Mouse (Mus musculus): ENCODE measurements around the gene Ptbp1.
A peak's percentile ranks its signal among the peaks of the same experiment; 100 is the strongest.

The Ptbp1 gene

GRCm38 (mm10) chr10:79832786-79833181 lies 21.4 kb upstream of the Ptbp1 start:
- DNase-seq (ENCODE audit: low read depth, low spot score): no peak

DNA sequence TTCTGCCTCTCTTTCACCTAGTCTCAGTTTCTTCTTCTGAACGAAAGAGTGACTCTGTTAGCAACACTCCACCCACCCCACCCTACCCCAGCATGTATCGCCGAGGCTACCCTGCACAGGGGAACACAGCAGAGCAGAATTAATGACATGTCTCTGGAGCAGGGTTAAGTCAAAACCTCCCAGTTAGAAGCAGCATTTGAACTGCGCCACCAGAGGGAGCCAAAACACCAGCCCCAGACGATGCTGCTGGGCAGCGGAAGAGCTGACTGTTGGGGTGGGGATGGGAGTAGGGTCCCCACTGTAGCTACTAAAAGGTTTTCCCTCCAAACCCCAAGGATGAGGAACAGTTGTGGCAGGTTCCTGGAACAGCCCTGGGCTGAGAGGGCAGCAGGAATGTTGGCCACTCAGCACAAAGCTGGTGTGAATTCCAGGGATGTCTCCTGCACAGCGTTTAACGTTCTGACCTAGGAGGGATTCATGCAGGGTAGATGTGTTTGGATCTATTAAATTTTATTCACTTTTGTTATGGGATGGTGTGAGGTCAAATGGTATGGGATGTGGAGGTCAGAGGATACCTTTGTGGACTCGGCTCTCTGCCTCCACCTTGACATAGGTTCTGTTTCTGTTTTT lies 19.3 kb upstream of the Ptbp1 start:
- no peak for DNase-seq (ENCODE audit: low read depth, low spot score)

- no peak for DNase-seq (ENCODE audit: low read depth, low spot score)
Observed at GRCm38 (mm10) chr10:79836918-79837317, 17.3 kb upstream of the Ptbp1 start.

DNA sequence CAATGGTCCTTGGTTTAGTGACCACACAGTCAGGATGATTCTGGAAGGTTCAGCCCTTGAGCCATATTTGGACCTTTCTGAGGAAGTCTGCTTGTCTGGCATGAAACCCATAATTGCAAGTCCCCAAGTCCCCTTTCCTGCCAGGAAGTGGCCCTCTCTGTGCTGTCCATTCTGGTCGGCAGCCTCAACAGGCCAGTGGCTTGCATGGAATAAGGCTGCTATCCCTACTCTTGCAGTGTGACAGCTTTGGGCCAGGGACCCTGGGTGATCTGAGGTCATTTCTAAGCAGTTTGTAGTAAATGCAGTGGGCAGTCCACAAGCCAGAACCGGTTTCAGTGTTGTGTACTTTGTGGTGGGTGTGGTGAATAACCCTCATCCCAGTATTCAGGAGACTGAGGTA lies 16.1 kb upstream of the Ptbp1 start:
- no peak for DNase-seq (ENCODE audit: low read depth, low spot score)

DNA sequence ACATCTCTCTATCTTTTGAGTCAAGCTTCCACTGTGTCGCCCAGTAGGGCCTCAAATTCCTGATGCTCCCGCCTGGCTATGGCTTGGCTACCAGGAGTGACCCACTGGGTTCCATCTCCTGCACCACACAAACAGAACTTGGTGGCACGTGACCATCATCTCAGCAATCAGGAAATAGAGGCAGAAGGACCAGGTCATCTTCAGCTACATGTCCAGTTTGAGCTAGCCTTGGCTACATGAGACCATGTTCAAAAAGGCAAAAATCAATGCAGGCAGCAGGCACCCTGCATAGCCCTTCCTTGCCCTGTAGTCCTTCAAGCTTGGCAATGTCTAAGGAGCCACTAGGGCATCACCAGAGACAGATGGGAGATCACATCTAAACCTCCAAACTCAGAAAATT lies 14.1 kb upstream of the Ptbp1 start:
- DNase-seq (ENCODE audit: low read depth, low spot score): no peak

DNA sequence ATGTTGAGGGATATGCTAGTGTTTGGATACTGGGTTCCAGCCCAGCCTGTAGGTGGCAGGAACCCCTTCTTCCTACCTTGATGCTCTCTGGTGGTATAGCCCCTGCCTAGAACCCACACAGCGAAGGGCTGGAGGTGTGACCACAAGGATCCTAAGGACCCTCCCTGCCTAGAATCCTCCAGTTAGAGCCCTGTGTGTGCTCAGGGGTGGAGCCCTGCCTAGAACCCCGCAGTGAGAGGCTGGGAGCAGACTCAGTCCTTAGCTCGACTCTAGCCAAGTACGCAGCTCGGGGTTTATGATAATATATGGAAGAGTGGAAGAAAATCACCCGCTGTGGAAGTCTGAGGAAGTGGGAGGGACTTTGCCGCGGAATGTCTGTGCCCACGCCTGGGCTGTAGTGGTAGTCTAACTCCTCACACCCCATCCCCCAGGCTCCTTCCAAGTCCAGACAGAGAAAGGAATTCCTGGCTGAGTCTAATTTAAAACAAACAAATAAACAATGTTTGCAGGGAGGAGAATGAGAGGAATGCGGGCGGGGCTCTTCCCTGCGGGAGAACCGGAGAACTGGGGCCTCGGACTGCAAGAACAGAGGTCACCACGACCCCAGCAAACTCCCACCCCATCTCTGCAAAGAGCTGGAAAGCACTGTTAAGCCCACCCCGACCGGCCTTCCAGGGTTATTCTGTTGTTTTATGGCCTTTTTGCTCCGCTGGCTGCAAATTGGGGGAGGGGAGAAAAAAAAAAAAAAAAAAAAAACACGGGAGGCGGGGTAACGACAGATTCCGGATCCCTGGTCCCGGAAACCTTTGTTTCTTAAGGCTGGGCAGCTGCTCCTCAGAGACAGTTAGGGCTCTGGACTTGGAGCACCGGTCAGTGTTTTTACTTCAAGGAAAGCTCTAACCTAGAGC lies 13.3 kb upstream of the Ptbp1 start:
- DNase-seq (ENCODE audit: low read depth, low spot score): peak; percentile 49

GRCm38 (mm10) chr10:79842322-79842721 lies 11.9 kb upstream of the Ptbp1 start:
- DNase-seq (ENCODE audit: low read depth, low spot score): no peak

GRCm38 (mm10) chr10:79843476-79843875 lies 10.8 kb upstream of the Ptbp1 start:
- no peak for DNase-seq (ENCODE audit: low read depth, low spot score)

DNA sequence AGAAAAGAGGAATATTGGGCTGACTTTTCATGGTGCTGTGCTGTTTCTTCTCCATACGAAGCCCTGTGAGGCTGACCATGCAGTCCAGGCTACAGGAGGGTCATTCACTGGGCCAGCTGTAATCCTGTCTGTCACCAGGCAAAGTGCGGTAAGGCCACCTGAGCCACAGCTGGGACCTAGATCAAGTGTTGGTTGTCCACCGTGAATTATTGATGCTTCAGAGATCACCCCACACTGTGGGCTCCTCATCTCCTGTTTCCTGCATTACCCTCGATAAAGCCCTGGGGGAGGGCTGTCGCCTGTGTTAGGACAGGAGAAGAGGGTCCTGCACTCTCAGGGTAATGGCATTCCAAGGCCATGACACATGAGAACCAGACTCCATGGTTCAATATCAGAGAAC lies 7.7 kb upstream of the Ptbp1 start:
- DNase-seq (ENCODE audit: low read depth, low spot score): no peak

DNA sequence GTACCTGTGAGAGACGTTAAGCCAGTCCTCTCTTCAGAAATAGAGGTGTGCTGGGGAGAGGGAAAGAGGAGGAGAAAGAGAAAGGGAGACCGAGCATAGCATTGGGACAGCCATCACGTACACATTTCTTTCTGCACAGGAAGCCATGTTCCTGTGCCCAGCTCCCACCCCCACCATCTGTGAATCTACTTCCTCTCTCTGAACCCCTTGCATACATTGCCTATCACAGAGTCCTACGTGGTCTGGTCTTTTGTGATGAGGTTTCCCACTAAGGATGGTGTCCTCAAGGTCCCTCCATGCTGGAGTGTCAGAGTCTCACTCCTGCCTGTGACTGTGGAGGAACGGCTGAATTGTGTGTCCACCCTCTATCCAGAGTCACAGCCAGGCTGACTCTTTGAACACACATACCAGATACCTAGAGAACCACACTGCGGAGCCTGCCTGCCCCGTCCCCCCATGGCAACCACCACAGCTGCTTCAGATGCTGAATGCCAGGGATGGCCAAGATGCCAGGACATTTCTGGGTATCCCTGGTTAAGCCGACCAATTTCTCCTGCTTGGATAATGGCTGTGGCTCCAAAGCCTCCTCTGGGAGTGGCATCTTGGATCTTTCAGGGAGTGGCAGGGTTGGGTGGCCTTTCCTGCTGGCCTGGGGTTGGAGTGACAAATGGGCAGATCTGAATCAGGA lies 4.1 kb upstream of the Ptbp1 start:
- no peak for DNase-seq (ENCODE audit: low read depth, low spot score)

- DNase-seq (ENCODE audit: low read depth, low spot score): no peak
Observed at GRCm38 (mm10) chr10:79851653-79852052, 2.6 kb upstream of the Ptbp1 start.

- peak; percentile 59 for DNase-seq (ENCODE audit: low read depth, low spot score)
Observed at GRCm38 (mm10) chr10:79852107-79852789, 2.0 kb upstream of the Ptbp1 start.

DNA sequence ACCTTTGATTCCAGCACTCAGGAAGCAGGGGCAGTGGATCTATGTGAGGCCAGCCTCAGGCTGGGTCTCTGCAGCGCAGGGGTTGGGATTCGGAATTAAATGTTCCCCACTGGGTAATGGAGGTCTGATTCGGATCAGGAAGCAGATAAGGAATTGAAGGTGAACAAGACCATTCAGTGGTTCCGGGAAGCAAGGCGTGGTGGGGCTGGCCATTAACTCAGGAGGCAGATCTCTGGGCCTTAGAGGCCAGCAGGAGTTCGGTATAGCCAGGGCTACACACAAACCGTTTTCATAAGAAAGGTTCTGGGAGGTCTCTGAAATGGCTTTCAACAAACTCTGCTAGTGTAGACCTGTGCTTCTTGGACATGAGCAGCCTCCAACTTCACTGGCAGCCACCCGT lies 1.4 kb upstream of the Ptbp1 start:
- no peak for DNase-seq (ENCODE audit: low read depth, low spot score)

DNA sequence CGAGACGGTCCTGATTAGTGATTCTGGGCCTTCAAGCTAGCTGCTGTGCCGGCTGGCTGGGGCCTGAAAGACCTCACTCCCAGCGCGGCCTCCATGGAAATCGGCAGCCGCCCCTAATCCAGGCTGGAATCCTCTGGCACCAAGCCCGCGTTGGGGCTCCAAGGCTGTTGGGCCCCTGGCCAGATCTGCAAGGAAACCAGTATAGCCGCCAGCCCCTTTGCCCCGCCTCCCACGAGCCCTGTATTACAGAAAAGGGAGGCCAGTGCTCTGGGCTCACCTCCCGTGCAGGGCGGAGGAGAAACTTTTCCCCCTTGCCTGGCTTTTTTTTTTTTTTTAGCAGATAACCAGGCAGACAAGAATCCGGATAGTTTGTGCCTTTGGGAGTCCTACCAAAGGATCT lies 835 bp upstream of the Ptbp1 start:
- DNase-seq (ENCODE audit: low read depth, low spot score): peak; percentile 92

GRCm38 (mm10) chr10:79854801-79855541 lies 744 bp downstream of the Ptbp1 start:
- DNase-seq (ENCODE audit: low read depth, low spot score): peak; percentile 52

DNA sequence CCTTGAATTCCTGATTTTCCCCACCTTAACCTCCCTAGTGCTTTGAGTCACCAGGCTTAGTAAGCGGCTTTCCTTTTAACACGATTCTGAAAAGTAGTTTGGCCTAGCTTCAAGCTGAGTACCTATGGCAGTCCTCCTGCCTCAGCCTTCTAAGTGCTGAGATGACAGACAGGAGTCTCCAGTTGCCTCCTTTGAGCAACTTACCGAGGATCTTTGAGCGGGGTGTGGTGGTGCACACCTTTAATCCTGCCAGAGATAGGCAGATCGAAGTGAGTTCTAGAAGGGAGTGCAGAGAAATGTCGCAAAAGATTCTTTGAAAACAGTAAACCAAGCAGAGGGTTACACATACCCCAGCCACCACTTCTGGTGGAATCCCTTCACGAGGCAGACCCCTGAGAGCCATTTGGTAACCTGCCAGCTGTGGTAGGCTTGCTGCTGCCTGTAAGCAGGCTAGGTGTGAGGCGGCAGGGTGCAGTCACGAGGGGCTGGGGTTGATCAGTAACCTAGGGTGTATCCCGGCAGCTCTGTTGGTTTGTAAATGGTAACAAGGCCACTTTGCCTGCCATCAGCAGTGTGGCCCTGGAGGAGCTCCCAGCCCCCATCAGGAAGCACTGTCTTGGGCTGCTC lies 1.4 kb downstream of the Ptbp1 start:
- no peak for DNase-seq (ENCODE audit: low read depth, low spot score)

DNA sequence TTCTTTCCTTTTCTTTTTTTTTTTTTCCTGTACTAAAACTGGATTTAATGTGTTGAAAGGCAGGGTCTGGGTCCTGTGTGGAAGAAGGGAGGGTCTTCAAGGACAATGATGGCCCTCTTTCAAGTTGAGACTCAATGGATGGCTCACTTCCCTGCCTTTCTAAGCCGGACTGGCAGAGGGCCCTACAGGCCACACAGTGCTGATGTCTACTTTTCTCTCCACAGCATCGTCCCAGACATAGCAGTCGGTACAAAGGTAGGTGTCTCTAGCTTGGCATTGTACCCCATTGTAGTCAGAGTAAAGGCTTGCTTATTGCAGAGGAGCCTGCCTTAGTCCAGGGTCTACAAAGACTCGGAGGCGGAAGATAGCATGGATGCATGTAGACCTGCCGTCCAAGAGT lies 2.1 kb downstream of the Ptbp1 start:
- DNase-seq (ENCODE audit: low read depth, low spot score): no peak

- no peak for DNase-seq (ENCODE audit: low read depth, low spot score)
Observed at GRCm38 (mm10) chr10:79856704-79857451, 2.7 kb downstream of the Ptbp1 start.

DNA sequence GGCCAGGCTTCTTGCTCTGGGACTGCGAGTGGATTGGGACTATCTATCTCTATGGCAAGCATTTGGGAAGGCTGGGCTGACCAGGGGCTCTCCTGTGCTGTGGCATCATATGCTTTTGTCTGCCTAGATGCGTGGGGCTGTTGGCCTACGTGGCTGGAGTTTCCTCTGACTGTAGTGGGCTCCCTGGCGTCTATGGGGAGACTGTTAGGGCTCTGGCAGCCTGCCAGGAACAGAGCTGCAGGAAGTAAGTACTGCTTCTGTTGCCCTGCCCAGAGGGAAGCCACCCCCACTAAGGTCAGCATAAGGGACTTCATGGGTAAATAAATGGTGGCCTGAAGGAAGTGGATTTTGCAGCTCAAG lies 3.2 kb downstream of the Ptbp1 start:
- peak; percentile 74 for DNase-seq (ENCODE audit: low read depth, low spot score)

GRCm38 (mm10) chr10:79857894-79858293 lies 3.7 kb downstream of the Ptbp1 start:
- DNase-seq (ENCODE audit: low read depth, low spot score): no peak

All from skeletal muscle tissue, adult 2 months (tissue).